Mouse (Mus musculus): ENCODE data around the gene D11Wsu47e. TPM values are rescaled to one million over a fixed set of nuclear protein-coding genes. Genes with fewer than 3 reads are reported as not detected.

D11Wsu47e gene
- total RNA-seq, 2 experiments from 2014 or later, result 13.3 to 15.4 TPM

DNA sequence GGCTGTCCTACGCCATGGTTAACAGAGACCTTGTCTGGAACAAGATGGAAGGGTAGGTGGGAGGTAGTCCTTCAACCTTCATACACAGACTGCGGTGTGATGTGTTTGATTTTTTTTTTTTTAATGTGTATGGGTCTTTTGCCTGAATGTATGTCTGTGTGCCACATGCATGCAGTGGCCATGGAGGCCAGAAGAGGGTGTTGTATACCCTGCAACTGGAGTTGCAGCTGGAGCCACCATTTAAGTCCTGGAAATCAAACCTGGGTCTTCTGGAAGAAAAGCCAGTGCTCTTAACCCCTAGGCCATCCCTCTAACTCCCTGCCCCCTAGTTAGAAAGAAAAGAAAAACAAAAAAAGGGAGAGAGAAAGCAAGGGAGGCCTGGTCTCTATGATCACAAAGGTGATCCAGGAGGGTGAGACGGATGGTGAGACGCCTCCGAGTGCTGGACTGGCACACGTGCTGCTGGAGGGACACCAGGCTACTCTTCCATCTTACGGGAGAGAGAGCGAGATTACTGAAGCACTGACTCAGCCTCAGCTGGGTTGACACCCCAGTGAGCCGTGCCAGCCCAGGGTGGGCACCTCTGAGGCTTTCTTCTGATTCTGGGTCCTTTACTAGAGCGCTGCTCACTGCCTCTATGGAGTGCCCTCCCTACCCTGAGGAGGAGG is 47.9 kb downstream of the D11Wsu47e start:
- DNase-seq (ENCODE audit: low spot score in 2 of 2), result no peak

DNA sequence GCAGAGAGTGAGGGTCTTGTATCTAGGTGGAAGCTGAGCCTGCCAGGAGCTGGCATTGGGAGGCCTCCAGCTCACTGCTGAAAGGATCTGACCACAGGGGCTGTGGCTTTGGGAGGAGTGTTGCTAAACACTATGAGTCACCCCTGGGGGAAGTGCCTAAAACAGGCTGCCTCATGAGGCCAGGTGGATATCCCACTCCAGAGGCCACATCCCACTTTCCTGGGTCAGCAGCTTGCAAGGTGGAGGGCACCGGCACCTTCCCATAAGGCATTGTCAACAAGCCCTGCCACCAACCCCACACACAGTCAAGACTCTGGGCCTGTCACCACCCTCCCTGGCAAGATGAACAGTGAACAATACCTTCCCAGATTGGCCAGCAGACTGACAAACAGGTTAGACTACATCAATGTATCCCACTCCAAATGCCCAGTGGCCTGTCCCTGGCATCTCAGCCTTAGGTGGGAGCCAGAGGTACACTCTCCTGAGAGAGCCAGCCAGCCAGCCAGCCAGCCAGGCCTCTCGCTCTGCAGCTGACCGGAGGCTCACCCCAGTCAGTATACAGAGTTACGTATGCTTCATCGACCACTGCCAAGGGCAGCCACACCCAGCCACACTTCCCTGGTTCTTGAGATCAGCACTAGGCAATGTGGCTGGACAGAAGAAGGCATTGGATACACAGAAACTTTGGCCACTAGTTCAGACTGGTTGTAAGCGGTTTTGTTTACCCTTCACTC is 49.6 kb downstream of the D11Wsu47e start:
- no peak for DNase-seq (ENCODE audit: low spot score in 2 of 2)

DNA sequence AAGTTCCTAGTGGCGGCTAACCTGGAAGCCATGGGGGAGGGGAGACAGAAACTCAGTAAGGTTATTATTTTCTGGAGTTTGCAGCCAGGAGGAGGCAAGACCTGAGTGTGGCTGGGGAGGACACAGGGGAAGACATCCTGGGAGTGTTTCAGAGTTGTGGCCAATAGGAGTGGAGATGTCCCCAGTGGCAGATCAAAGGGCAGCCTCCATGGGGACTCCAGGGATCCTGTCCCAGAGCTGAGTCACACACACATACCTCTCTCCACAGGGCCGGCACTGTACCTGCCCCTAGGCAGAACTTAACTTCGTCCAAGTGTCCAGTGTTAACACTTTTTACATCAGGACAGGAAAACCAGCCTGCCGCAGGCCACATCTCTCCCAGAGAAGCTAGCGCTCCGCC is 50.9 kb downstream of the D11Wsu47e start:
- no peak for DNase-seq (ENCODE audit: low spot score in 2 of 2)

DNA sequence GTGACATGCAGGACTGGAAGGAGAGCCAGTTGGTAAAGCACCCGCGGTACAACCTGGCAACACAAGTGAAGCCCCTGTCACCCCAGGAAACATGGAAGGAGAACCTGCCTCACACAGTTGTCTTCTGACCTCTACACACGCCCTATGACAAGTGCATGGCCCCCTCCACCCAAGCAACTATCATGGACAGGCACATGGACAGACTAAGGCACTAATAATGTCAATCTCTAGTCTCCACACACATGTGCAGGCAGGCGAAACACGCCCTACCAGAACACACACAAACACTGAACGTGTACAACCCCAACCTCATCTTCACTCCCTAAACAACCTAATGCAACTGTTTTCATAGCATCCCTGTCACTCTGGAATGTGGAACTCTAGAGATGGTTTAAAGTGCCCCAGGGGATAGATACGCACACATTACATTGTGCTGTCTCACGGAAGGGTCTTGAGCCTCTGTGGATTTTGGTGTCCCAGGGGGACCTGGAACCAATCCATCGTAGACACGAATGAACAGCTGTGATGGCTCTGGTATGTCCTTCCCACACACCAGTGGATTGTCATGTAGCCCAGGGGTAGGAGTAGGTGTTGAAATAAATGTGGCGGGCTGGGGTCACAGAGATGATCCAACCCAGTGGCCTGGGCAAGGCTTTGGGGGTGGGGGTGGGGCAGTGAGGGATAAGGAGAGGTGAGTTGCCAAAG is 52.8 kb downstream of the D11Wsu47e start:
- no peak for DNase-seq (ENCODE audit: low spot score in 2 of 2)

DNA sequence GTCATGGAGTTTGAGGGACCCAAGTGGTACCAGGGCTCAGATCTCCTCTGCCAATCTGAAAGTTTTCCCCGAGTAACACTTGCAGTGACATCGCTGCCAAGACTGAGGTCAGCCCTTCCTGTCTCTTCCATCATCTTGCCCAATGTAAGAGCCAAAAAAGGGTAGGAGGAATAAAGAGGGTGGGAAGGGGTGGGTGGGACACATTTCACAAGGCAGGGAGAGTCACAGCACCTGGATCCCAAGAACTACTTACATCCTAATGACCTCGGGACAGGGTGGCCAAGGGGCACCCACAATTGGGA is 53.3 kb downstream of the D11Wsu47e start:
- no peak for DNase-seq (ENCODE audit: low spot score in 2 of 2)

DNA sequence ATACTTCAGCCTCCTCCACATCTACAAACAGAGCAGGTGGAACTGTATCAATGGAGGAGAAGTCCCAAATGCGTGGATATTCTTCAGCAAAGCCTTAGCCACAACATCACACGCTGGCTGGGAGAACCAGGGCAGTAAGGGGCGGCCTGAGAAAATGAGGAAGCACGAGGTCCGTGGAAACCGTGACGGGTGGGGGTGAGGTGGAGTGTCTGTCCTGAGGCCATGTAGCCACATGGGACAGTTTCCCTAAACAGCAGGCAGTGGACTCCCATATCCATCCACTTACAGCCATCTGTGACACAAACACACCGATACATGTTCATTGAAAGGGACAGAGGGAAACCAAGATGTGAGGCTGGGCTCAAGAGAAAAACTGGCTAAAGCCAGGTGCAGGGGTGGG is 53.7 kb downstream of the D11Wsu47e start:
- DNase-seq (ENCODE audit: low spot score in 2 of 2), result no peak

DNA sequence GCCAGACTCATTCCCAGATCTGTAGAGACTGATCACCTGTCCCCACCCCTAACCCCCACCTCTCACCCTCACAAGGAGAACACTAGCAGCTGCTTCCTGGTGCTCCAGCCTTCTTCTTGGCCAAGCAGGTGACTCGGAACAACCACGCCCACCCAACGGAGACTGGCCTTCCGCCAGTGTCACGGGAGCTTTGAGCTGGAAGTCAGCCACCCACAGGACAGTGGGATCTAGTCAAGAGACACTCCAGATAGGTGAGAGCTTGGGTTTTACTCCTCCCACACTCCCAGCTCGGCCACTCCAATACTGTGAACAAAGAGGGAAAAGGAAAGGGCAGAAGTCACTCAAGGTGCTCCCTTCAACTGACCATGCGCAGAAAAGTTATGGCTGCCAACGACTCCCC is 55.0 kb downstream of the D11Wsu47e start:
- no peak for DNase-seq (ENCODE audit: low spot score in 2 of 2)

DNA sequence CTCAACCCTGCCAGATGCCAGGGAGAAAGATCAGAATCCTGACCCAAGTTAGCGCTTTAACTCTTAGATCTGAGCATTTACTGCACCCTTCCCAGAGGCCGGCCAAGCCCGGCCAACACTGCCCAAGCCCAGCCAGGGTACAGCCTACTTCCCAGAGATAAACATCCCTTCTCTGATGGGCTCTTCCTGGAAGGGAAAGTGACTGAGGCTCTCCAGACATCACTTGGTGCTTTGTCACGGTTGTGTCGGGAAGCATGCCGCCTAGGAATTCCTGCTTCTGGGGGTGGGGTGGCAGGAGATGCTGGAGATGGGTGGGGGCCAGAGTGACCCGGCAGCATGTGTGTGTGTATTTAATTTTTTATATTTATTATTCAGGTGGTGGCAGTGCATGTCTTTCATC is 55.9 kb downstream of the D11Wsu47e start:
- DNase-seq (ENCODE audit: low spot score in 2 of 2), result no peak

DNA sequence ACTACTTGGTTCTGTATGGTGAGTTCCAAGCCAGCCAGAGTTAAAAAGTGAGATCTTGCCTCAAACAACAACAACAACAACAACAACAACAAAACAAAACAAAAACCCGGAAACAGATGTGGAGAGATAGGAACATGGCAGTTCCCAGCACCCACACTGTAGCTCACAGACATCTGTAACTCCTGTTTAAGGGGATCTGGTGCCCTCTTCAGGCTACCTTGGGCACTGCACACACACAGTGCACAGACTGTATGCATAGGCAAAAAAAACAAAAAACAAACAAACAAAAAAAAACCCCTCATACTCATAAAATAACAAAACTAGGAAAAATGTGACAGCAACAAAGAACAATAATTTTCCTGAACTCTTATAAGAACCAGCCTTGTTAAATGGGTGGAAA is 58.8 kb downstream of the D11Wsu47e start:
- DNase-seq (ENCODE audit: low spot score in 2 of 2), result no peak

Other genes starting within 250 kb of the D11Wsu47e start
- 10 to 100 TPM; 47.4 to 48.2 TPM for gene Sstr2, start 65.1 kb upstream of the D11Wsu47e start, total RNA-seq (2021)
- gene Cog1, start 35.2 kb upstream of the D11Wsu47e start, total RNA-seq (2021), result 10 to 100 TPM; 39.1 TPM
- gene Slc39a11, start 34.3 kb upstream of the D11Wsu47e start, total RNA-seq (2021), result 10 to 100 TPM; 33.1 to 34.0 TPM
- 10 to 100 TPM; 22.6 to 24.9 TPM for gene Fam104a, start 257 bp upstream of the D11Wsu47e start, total RNA-seq (2021)
- not detected for gene Cpsf4l, start 25.6 kb downstream of the D11Wsu47e start, total RNA-seq (2021)
- 10 to 100 TPM; 43.2 to 47.6 TPM for gene Cdc42ep4, start 67.5 kb downstream of the D11Wsu47e start, total RNA-seq (2021)